Mouse (Mus musculus) CH12.LX (cell line): ENCODE results near the gene Cyfip2.

Experiments used
- CHD1 ChIP-seq: IDR thresholded peaks from 2 replicates; pipeline ENCODE4 v1.6.1; 2012; ENCODE audit warnings: low read depth, low read length, improper control_type of control experiment, inconsistent platforms
- CHD2 ChIP-seq: IDR thresholded peaks from 2 replicates; pipeline ENCODE4 v1.6.1; 2011; ENCODE audit warnings: low read length, improper control_type of control experiment
- CTCF ChIP-seq, 2 experiments: IDR thresholded peaks in 1 of 2; conservative IDR thresholded peaks in 1 of 2; 2 replicates each; pipeline ENCODE4 v1.5.1; 2011 to 2012; ENCODE audit warnings: low read depth in 2 of 2, low read length in 2 of 2, improper control_type of control experiment in 1 of 2, inconsistent platforms in 1 of 2, mild to moderate bottlenecking in 1 of 2, moderate library complexity in 1 of 2
- EP300 ChIP-seq: IDR thresholded peaks from 2 replicates; pipeline ENCODE4 v1.6.1; 2011; ENCODE audit warnings: low read length, improper control_type of control experiment
- GABPA ChIP-seq: IDR thresholded peaks from 2 replicates; pipeline ENCODE4 v1.6.1; 2012; ENCODE audit warnings: low read depth, low read length, improper control_type of control experiment, inconsistent platforms; ENCODE audit not compliant: insufficient replicate concordance
- JUN ChIP-seq: IDR thresholded peaks from 2 replicates; pipeline ENCODE4 v1.6.1; 2011; ENCODE audit warnings: low read depth, mild to moderate bottlenecking, low read length, improper control_type of control experiment, moderate library complexity; ENCODE audit not compliant: insufficient read depth
- KAT2A ChIP-seq: IDR thresholded peaks from 2 replicates; pipeline ENCODE4 v1.6.1; 2012; ENCODE audit warnings: low read length, improper control_type of control experiment, inconsistent platforms; ENCODE audit not compliant: insufficient replicate concordance
- MAZ ChIP-seq: IDR thresholded peaks from 2 replicates; pipeline ENCODE4 v1.6.1; 2012; ENCODE audit warnings: low read depth, mild to moderate bottlenecking, inconsistent platforms, low read length, improper control_type of control experiment, moderate library complexity
- MYC ChIP-seq: IDR thresholded peaks from 2 replicates; pipeline ENCODE4 v1.6.1; 2011; ENCODE audit warnings: low read depth, mild to moderate bottlenecking, improper control_type of control experiment, low read length
- POLR2AphosphoS2 ChIP-seq: IDR thresholded peaks from 2 replicates; pipeline ENCODE4 v1.6.1; 2011; ENCODE audit warnings: low read depth, low read length, improper control_type of control experiment
- RAD21 ChIP-seq: IDR thresholded peaks from 2 replicates; pipeline ENCODE4 v1.6.1; 2011; ENCODE audit warnings: low read depth, mild to moderate bottlenecking, low read length, improper control_type of control experiment, moderate library complexity
- TCF12 ChIP-seq: IDR thresholded peaks from 2 replicates; pipeline ENCODE4 v1.6.1; 2014; ENCODE audit warnings: low read depth, mild to moderate bottlenecking, inconsistent platforms, low read length, improper control_type of control experiment
- USF1 ChIP-seq: IDR thresholded peaks from 2 replicates; pipeline ENCODE4 v1.6.1; 2014; ENCODE audit warnings: low read depth, mild to moderate bottlenecking, inconsistent platforms, low read length, improper control_type of control experiment

- TF ChIP-seq USF1: no peak
- no peak for TF ChIP-seq KAT2A
- no peak for TF ChIP-seq JUN
- no peak for TF ChIP-seq CTCF (conservative IDR thresholded peaks at IDR 0.05 in 1 of 2, IDR thresholded peaks at IDR 0.05 in 1 of 2; ENCODE audit: low read depth in 2 of 2, low read length in 2 of 2)
- no peak for TF ChIP-seq TCF12
- TF ChIP-seq MYC: no peak
- 0 out of 2 replicates have a peak, but pooled peaks have one; percentile 6 for TF ChIP-seq EP300
- TF ChIP-seq CHD1: no peak
- TF ChIP-seq GABPA: no peak
- TF ChIP-seq POLR2AphosphoS2: no peak
- TF ChIP-seq CHD2: no peak
- TF ChIP-seq MAZ: no peak; the same call in 1 of the 2 replicates
- no peak for TF ChIP-seq RAD21
These were observed at the start of gene Cyfip2 for GRCm38 (mm10) chr11:46312523-46313035.
